Mouse (Mus musculus) ovary, adult 2 months (tissue): ENCODE data around the gene Gm3417. TPM values are rescaled to one million over a fixed set of nuclear protein-coding genes. Genes with fewer than 3 reads are reported as not detected.

Experiments
- polyA plus RNA-seq: library from polyadenylated mRNA; depleted of rRNA; stranded (reverse); fragments of >200 nt; gene quantifications from 2 replicates; pipeline ENCODE4 v1.2.3, GENCODE M21; 2012; rRNA removed

Gm3417 gene
- 0.61 and 1.3 TPM in 2 replicates for polyA plus RNA-seq

DNA sequence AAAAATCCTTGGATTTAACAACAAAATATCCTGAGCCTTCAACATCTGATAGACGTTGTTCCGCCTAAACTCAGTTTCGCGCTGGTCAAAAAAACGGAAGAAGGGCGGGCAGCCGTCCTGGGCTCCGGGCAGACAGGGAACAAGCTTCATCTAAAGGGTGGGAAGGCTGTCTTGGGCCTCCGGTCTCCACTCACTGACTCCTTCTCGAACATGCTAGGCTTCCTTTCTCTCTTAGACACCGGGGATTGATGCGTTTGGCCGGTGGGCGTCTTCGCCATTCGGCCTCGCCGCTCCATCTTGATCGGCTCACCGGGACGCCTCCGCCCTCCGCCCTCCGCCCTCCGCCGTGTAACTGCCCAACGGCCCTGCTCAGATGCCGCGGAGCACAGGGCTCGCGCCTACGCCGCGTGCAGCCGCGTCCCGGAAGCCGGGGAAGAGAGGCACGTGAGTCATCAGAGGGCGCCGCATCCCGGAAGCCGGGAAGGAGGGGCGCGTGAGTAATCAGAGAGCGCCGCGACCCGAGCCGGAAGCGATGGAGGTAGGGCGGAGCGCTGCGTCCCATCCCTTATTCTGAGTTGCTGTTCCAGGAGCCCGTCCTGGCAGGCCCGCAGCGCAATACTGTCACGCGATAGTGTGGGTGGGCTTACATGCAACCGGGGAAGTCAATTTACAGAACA, at the start of gene Gm3417, which contains the start of gene 9030025P20Rik:
TSS of gene Gm3417 (minus strand) at position 429 of the 677 bp plus-strand sequence.
TSS of gene 9030025P20Rik (plus strand) at position 107 of the 677 bp plus-strand sequence.

DNA sequence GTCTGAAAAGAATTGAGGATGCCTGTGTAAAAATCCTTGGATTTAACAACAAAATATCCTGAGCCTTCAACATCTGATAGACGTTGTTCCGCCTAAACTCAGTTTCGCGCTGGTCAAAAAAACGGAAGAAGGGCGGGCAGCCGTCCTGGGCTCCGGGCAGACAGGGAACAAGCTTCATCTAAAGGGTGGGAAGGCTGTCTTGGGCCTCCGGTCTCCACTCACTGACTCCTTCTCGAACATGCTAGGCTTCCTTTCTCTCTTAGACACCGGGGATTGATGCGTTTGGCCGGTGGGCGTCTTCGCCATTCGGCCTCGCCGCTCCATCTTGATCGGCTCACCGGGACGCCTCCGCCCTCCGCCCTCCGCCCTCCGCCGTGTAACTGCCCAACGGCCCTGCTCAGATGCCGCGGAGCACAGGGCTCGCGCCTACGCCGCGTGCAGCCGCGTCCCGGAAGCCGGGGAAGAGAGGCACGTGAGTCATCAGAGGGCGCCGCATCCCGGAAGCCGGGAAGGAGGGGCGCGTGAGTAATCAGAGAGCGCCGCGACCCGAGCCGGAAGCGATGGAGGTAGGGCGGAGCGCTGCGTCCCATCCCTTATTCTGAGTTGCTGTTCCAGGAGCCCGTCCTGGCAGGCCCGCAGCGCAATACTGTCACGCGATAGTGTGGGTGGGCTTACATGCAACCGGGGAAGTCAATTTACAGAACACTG, 31.3 kb upstream of the Gm3417 start, which contains the start of gene Gm3435:
TSS of gene Gm3435 (plus strand) at position 471 of the 708 bp plus-strand sequence.

DNA sequence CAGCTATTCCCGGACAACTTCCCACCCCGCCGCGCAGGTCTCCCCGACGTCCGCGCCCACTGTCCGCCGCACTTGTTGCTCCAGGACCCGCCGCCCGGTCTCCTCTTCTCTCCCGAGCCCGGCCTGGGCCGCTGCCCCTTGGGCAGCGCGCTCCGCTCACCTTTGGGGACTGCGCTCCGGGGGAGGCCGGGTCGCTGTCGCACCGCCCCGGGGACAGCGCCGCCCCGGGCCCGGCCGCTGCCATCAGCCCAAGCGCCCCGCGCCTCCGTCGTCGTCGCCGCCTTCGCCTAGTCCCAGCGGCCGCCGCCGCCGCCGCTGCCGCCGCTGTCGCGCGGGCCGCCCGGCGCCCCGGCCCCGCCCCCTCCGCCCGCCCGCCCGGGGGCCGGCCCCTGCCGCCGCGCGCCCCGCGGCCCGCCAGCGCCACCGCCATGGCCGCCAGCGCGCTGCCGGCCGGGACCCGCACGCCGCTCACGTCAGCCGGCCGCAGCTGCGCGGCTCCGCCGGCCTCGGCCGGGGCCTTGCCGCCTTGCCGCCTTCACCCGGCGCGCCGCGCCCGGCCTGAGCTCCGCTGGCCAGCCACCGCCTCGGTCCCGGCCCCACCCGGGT, 17.5 kb downstream of the Gm3417 start, which contains the start of gene Phf10:
TSS of gene Phf10 (minus strand) at position 323 of the 606 bp plus-strand sequence.

DNA sequence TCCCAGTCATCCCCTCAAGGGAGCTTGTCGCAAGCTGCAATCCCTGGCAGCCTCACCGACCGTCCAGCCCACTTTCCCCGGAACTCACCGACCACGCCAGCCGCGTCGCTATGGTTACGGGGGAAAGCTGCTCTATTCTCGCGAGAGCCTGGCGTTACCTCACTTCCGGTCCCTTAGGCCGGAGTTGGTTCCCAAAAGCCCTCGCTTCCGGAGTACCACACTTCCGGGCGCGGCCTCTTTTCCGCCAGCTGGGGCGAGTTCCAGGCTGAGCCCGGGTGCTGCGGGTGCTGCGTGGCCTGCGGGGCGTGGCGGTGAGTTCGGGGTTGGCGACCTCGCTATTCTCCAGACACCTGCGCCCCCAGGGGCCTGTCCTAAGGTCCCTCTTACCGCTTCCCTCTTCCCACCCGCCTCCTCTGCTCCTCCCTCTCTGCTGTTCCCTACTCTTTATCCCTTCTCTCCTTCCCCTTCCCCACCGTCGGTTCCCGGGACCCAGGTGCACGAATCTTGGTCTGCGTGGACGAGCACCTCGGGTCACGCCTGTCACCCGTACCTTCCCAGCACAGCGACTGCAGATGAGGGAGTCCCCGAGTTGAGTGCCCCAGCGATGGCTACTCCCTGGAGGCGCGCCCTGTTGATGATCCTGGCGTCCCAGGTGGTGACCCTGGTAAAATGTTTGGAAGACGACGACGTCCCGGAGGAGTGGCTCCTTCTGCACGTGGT, 35.4 kb downstream of the Gm3417 start, which contains the start of the genes Wdr27 and 1600012H06Rik:
TSS of gene Wdr27 (minus strand) at position 150 of the 720 bp plus-strand sequence.
TSS of gene 1600012H06Rik (plus strand) at position 176 of the 720 bp plus-strand sequence.

Other genes with a start within 250 kb of the Gm3417 start
- gene Wdr27, start 35.6 kb downstream of the Gm3417 start, polyA plus RNA-seq = 8.5 and 12.5 TPM in 2 replicates
- 21.0 and 23.2 TPM in 2 replicates for gene 1600012H06Rik, start 35.6 kb downstream of the Gm3417 start, polyA plus RNA-seq
- gene Phf10, start 17.5 kb downstream of the Gm3417 start, polyA plus RNA-seq = 14.6 and 17.4 TPM in 2 replicates
- 7.6 and 9.0 TPM in 2 replicates for gene 9030025P20Rik, start 322 bp downstream of the Gm3417 start, polyA plus RNA-seq
- 0.50 and 0.59 TPM in 2 replicates for gene Gm3435, start 31.4 kb upstream of the Gm3417 start, polyA plus RNA-seq
- gene Ermard, start 62.4 kb upstream of the Gm3417 start, polyA plus RNA-seq = 28.6 and 31.6 TPM in 2 replicates
- not detected in 2 replicates for gene Tcte3, start 62.7 kb upstream of the Gm3417 start, polyA plus RNA-seq
- gene Gm3448, start 62.7 kb upstream of the Gm3417 start, polyA plus RNA-seq = 0.84 and 0.88 TPM in 2 replicates